Mouse (Mus musculus): ENCODE measurements around the gene Hsp90ab1. TPM values are rescaled to one million over a fixed set of nuclear protein-coding genes. Genes with fewer than 3 reads are reported as not detected.

Hsp90ab1 gene
- polyA plus RNA-seq, 1 experiment from 2014 or later = 1,400 TPM

- peaks cover 77% of the 10 kb centered on the region for H3K27me3 ChIP-seq (ENCODE audit: control insufficient read depth, insufficient read depth, low read length)
- no peak overlapping the region for H3K27ac ChIP-seq (ENCODE audit: low read length)
- no peaks in the 10 kb centered on the region for H3K9me3 ChIP-seq (replicated peaks; ENCODE audit: control insufficient read depth, low read length)
- WGBS = 50% methylated on average over 1 of the region's 1 CpGs
- no peak for ATAC-seq (ENCODE audit: insufficient read depth, low FRiP score)
- no peak overlapping the region for H3K9ac ChIP-seq (ENCODE audit: low read length)
- no peak overlapping the region for H3K4me3 ChIP-seq (replicated peaks; ENCODE audit: low read length)
- H3K4me1 ChIP-seq (ENCODE audit: control insufficient read depth, insufficient read depth, low read length) = peaks cover 7% of the 10 kb centered on the region; the same call in 1 of the 2 replicates
- no peaks in the 10 kb centered on the region for H3K36me3 ChIP-seq (ENCODE audit: control insufficient read depth, insufficient read depth, low read length)
- H3K4me2 ChIP-seq (ENCODE audit: low read depth, low read length) = no peak overlapping the region
These were observed 30.0 kb downstream of the Hsp90ab1 start for GRCm38 (mm10) chr17:45543115-45543514.

- H3K27ac ChIP-seq (ENCODE audit: low read length) = no peak overlapping the region
- no peaks in the 10 kb centered on the region for H3K9me3 ChIP-seq (replicated peaks; ENCODE audit: control insufficient read depth, low read length)
- WGBS = 67% methylated on average over 2 of the region's 2 CpGs
- H3K36me3 ChIP-seq (ENCODE audit: control insufficient read depth, insufficient read depth, low read length) = no peaks in the 10 kb centered on the region
- peaks cover 7% of the 10 kb centered on the region; the same call in 1 of the 2 replicates for H3K4me1 ChIP-seq (ENCODE audit: control insufficient read depth, insufficient read depth, low read length)
- H3K4me3 ChIP-seq (replicated peaks; ENCODE audit: low read length) = no peak overlapping the region
- H3K4me2 ChIP-seq (ENCODE audit: low read depth, low read length) = no peak overlapping the region
- H3K27me3 ChIP-seq (ENCODE audit: control insufficient read depth, insufficient read depth, low read length) = peaks cover 73% of the 10 kb centered on the region
- no peak for ATAC-seq (ENCODE audit: insufficient read depth, low FRiP score)
- H3K9ac ChIP-seq (ENCODE audit: low read length) = no peak overlapping the region
These were observed 30.4 kb downstream of the Hsp90ab1 start for GRCm38 (mm10) chr17:45542705-45543104.

- no peak overlapping the region for H3K9ac ChIP-seq (ENCODE audit: low read length)
- peaks cover 7% of the 10 kb centered on the region; the same call in 1 of the 2 replicates for H3K4me1 ChIP-seq (ENCODE audit: control insufficient read depth, insufficient read depth, low read length)
- H3K27ac ChIP-seq (ENCODE audit: low read length) = no peak overlapping the region
- no peak overlapping the region for H3K4me2 ChIP-seq (ENCODE audit: low read depth, low read length)
- no peaks in the 10 kb centered on the region for H3K36me3 ChIP-seq (ENCODE audit: control insufficient read depth, insufficient read depth, low read length)
- no peaks in the 10 kb centered on the region for H3K9me3 ChIP-seq (replicated peaks; ENCODE audit: control insufficient read depth, low read length)
- no peak overlapping the region for H3K4me3 ChIP-seq (replicated peaks; ENCODE audit: low read length)
- ATAC-seq (ENCODE audit: insufficient read depth, low FRiP score) = no peak
- WGBS = 29% methylated on average over 6 of the region's 6 CpGs
- H3K27me3 ChIP-seq (ENCODE audit: control insufficient read depth, insufficient read depth, low read length) = peaks cover 67% of the 10 kb centered on the region
These were observed 30.9 kb downstream of the Hsp90ab1 start for GRCm38 (mm10) chr17:45542129-45542528.

GRCm38 (mm10) chr17:45539664-45540063, 33.4 kb downstream of the Hsp90ab1 start:
- H3K9me3 ChIP-seq (replicated peaks; ENCODE audit: control insufficient read depth, low read length) = no peaks in the 10 kb centered on the region
- no peak overlapping the region for H3K4me3 ChIP-seq (replicated peaks; ENCODE audit: low read length)
- H3K9ac ChIP-seq (ENCODE audit: low read length) = no peak overlapping the region
- H3K27me3 ChIP-seq (ENCODE audit: control insufficient read depth, insufficient read depth, low read length) = peaks cover 60% of the 10 kb centered on the region
- ATAC-seq (ENCODE audit: insufficient read depth, low FRiP score) = no peak
- H3K36me3 ChIP-seq (ENCODE audit: control insufficient read depth, insufficient read depth, low read length) = no peaks in the 10 kb centered on the region
- H3K27ac ChIP-seq (ENCODE audit: low read length) = no peak overlapping the region
- H3K4me1 ChIP-seq (ENCODE audit: control insufficient read depth, insufficient read depth, low read length) = peaks cover 3% of the 10 kb centered on the region; the same call in 1 of the 2 replicates
- 73% methylated on average over 21 of the region's 21 CpGs for WGBS
- H3K4me2 ChIP-seq (ENCODE audit: low read depth, low read length) = no peak overlapping the region

- Histone ChIP-seq H3K9ac (ENCODE audit: low read length) (no peak overlapping the region), H3K4me3 (replicated peaks; ENCODE audit: low read length) (no peak overlapping the region), H3K27me3 (ENCODE audit: control insufficient read depth, insufficient read depth, low read length) (peaks cover 53% of the 10 kb centered on the region), H3K4me2 (ENCODE audit: low read depth, low read length) (no peak overlapping the region), H3K36me3 (ENCODE audit: control insufficient read depth, insufficient read depth, low read length) (no peaks in the 10 kb centered on the region), H3K27ac (ENCODE audit: low read length) (no peak overlapping the region), H3K4me1 (ENCODE audit: control insufficient read depth, insufficient read depth, low read length) (no peaks in the 10 kb centered on the region), H3K9me3 (replicated peaks; ENCODE audit: control insufficient read depth, low read length) (no peaks in the 10 kb centered on the region)
- 59% methylated on average over 4 of the region's 4 CpGs for WGBS
- ATAC-seq (ENCODE audit: insufficient read depth, low FRiP score) = no peak
These were observed 34.7 kb downstream of the Hsp90ab1 start for GRCm38 (mm10) chr17:45538394-45538793.

GRCm38 (mm10) chr17:45536264-45536663, 36.8 kb downstream of the Hsp90ab1 start:
- H3K27me3 ChIP-seq (ENCODE audit: control insufficient read depth, insufficient read depth, low read length) = peaks cover 40% of the 10 kb centered on the region
- no peak overlapping the region for H3K9ac ChIP-seq (ENCODE audit: low read length)

GRCm38 (mm10) chr17:45532896-45533295, 40.2 kb downstream of the Hsp90ab1 start:
- H3K4me3 ChIP-seq (replicated peaks; ENCODE audit: low read length) = no peak overlapping the region
- H3K4me2 ChIP-seq (ENCODE audit: low read depth, low read length) = no peak overlapping the region
- H3K36me3 ChIP-seq (ENCODE audit: control insufficient read depth, insufficient read depth, low read length) = no peaks in the 10 kb centered on the region
- ATAC-seq (ENCODE audit: insufficient read depth, low FRiP score) = no peak
- H3K9ac ChIP-seq (ENCODE audit: low read length) = no peak overlapping the region
- WGBS = 53% methylated on average over 15 of the region's 15 CpGs
- no peaks in the 10 kb centered on the region for H3K4me1 ChIP-seq (ENCODE audit: control insufficient read depth, insufficient read depth, low read length)
- peaks cover 30% of the 10 kb centered on the region for H3K27me3 ChIP-seq (ENCODE audit: control insufficient read depth, insufficient read depth, low read length)
- no peaks in the 10 kb centered on the region for H3K9me3 ChIP-seq (replicated peaks; ENCODE audit: control insufficient read depth, low read length)
- no peak overlapping the region for H3K27ac ChIP-seq (ENCODE audit: low read length)

More at GRCm38 (mm10) chr17:45536264-45536663, 36.8 kb downstream of the Hsp90ab1 start:
- 16% methylated on average over 5 of the region's 5 CpGs for WGBS
- H3K4me1 ChIP-seq (ENCODE audit: control insufficient read depth, insufficient read depth, low read length) = no peaks in the 10 kb centered on the region
- H3K36me3 ChIP-seq (ENCODE audit: control insufficient read depth, insufficient read depth, low read length) = no peaks in the 10 kb centered on the region
- no peak overlapping the region for H3K4me3 ChIP-seq (replicated peaks; ENCODE audit: low read length)
- H3K27ac ChIP-seq (ENCODE audit: low read length) = no peak overlapping the region
- no peak for ATAC-seq (ENCODE audit: insufficient read depth, low FRiP score)
- H3K9me3 ChIP-seq (replicated peaks; ENCODE audit: control insufficient read depth, low read length) = no peaks in the 10 kb centered on the region
- no peak overlapping the region for H3K4me2 ChIP-seq (ENCODE audit: low read depth, low read length)

- no peak for ATAC-seq (ENCODE audit: insufficient read depth, low FRiP score)
- no peak overlapping the region for H3K4me2 ChIP-seq (ENCODE audit: low read depth, low read length)
- no peak overlapping the region for H3K4me3 ChIP-seq (replicated peaks; ENCODE audit: low read length)
- no peak overlapping the region for H3K9ac ChIP-seq (ENCODE audit: low read length)
- no peaks in the 10 kb centered on the region for H3K4me1 ChIP-seq (ENCODE audit: control insufficient read depth, insufficient read depth, low read length)
- H3K36me3 ChIP-seq (ENCODE audit: control insufficient read depth, insufficient read depth, low read length) = no peaks in the 10 kb centered on the region
- peaks cover 20% of the 10 kb centered on the region for H3K27me3 ChIP-seq (ENCODE audit: control insufficient read depth, insufficient read depth, low read length)
- WGBS = 48% methylated on average over 13 of the region's 13 CpGs
- H3K27ac ChIP-seq (ENCODE audit: low read length) = no peak overlapping the region
- no peaks in the 10 kb centered on the region for H3K9me3 ChIP-seq (replicated peaks; ENCODE audit: control insufficient read depth, low read length)
These were observed 42.7 kb downstream of the Hsp90ab1 start for GRCm38 (mm10) chr17:45530346-45530782.

- Histone ChIP-seq H3K4me1 (ENCODE audit: control insufficient read depth, insufficient read depth, low read length) (peaks cover 14% of the 10 kb centered on the region), H3K4me2 (ENCODE audit: low read depth, low read length) (no peak overlapping the region), H3K9ac (ENCODE audit: low read length) (no peak overlapping the region), H3K27me3 (ENCODE audit: control insufficient read depth, insufficient read depth, low read length) (0 out of 2 replicates have a peak, but pooled peaks cover 3% of the 10 kb centered on the region), H3K4me3 (replicated peaks; ENCODE audit: low read length) (no peak overlapping the region), H3K27ac (ENCODE audit: low read length) (no peak overlapping the region), H3K36me3 (ENCODE audit: control insufficient read depth, insufficient read depth, low read length) (no peaks in the 10 kb centered on the region), H3K9me3 (replicated peaks; ENCODE audit: control insufficient read depth, low read length) (no peaks in the 10 kb centered on the region)
- 16% methylated on average over 5 of the region's 5 CpGs for WGBS
- no peak for ATAC-seq (ENCODE audit: insufficient read depth, low FRiP score)
These were observed 46.5 kb downstream of the Hsp90ab1 start for GRCm38 (mm10) chr17:45526571-45526970.
